Mouse (Mus musculus): ENCODE results near the gene Sept8. TPM values are rescaled to one million over a fixed set of nuclear protein-coding genes. Genes with fewer than 3 reads are reported as not detected.

Sept8 gene
- total and polyA plus RNA-seq, 2 experiments from 2014 or later: 19.1 to 55.3 TPM

GRCm38 (mm10) chr11:53505026-53505663 is 13.9 kb upstream of the Sept8 start:
- DNase-seq (ENCODE audit: low spot score) (peak; percentile 90), ATAC-seq (peak; percentile 91)
- no peaks in the 10 kb centered on the region for H3K36me3 ChIP-seq (ENCODE audit: insufficient read depth, low read length)
- 0 out of 2 replicates have a peak, but pooled peaks have one; percentile 8 for TF ChIP-seq CTCF (IDR thresholded peaks at IDR 0.05; ENCODE audit: low read depth)
- H3K9me3 ChIP-seq (ENCODE audit: low read length): no peaks in the 10 kb centered on the region
- H3K27me3 ChIP-seq (ENCODE audit: insufficient read depth, low read length): peaks cover 10% of the 10 kb centered on the region; the same call in 1 of the 2 replicates
- H3K4me2 ChIP-seq (ENCODE audit: low read depth, low read length): no peak overlapping the region
- peak overlapping the region; percentile 48; the same call in 1 of the 2 replicates for H3K27ac ChIP-seq
- no peak overlapping the region for H3K4me3 ChIP-seq (ENCODE audit: low read length)
- no peak overlapping the region for H3K9ac ChIP-seq (replicated peaks; ENCODE audit: low read length)
- 22% methylated on average over 5 of the region's 5 CpGs for WGBS
- no peaks in the 10 kb centered on the region; the same call in 1 of the 2 replicates for H3K4me1 ChIP-seq (ENCODE audit: insufficient read depth, low read length)

GRCm38 (mm10) chr11:53507098-53507805 is 11.8 kb upstream of the Sept8 start:
- WGBS: 69% methylated on average over 9 of the region's 9 CpGs
- Histone ChIP-seq H3K4me2 (ENCODE audit: low read depth, low read length) (no peak overlapping the region), H3K4me3 (ENCODE audit: low read length) (no peak overlapping the region), H3K27ac (no peak overlapping the region), H3K36me3 (ENCODE audit: insufficient read depth, low read length) (no peaks in the 10 kb centered on the region), H3K4me1 (ENCODE audit: insufficient read depth, low read length) (no peaks in the 10 kb centered on the region; the same call in 1 of the 2 replicates), H3K9ac (replicated peaks; ENCODE audit: low read length) (no peak overlapping the region), H3K9me3 (ENCODE audit: low read length) (no peaks in the 10 kb centered on the region), H3K27me3 (ENCODE audit: insufficient read depth, low read length) (no peaks in the 10 kb centered on the region)
- ATAC-seq (no peak), DNase-seq (ENCODE audit: low spot score) (no peak)
- no peak for TF ChIP-seq CTCF (IDR thresholded peaks at IDR 0.05; ENCODE audit: low read depth)

- H3K4me1 ChIP-seq (ENCODE audit: insufficient read depth, low read length): no peaks in the 10 kb centered on the region; the same call in 1 of the 2 replicates
- no peak overlapping the region for H3K27ac ChIP-seq
- H3K36me3 ChIP-seq (ENCODE audit: insufficient read depth, low read length): no peaks in the 10 kb centered on the region
- 41% methylated on average over 7 of the region's 7 CpGs for WGBS
- ATAC-seq (no peak), DNase-seq (ENCODE audit: low spot score) (no peak)
- no peak overlapping the region for H3K4me3 ChIP-seq (ENCODE audit: low read length)
- H3K9ac ChIP-seq (replicated peaks; ENCODE audit: low read length): no peak overlapping the region
- H3K4me2 ChIP-seq (ENCODE audit: low read depth, low read length): no peak overlapping the region
- H3K9me3 ChIP-seq (ENCODE audit: low read length): no peaks in the 10 kb centered on the region
- no peak for TF ChIP-seq CTCF (IDR thresholded peaks at IDR 0.05; ENCODE audit: low read depth)
- H3K27me3 ChIP-seq (ENCODE audit: insufficient read depth, low read length): no peaks in the 10 kb centered on the region
Measured at GRCm38 (mm10) chr11:53508152-53508551, 10.9 kb upstream of the Sept8 start.

GRCm38 (mm10) chr11:53508591-53508990 is 10.5 kb upstream of the Sept8 start:
- Histone ChIP-seq H3K27me3 (ENCODE audit: insufficient read depth, low read length) (no peaks in the 10 kb centered on the region), H3K9ac (replicated peaks; ENCODE audit: low read length) (no peak overlapping the region), H3K36me3 (ENCODE audit: insufficient read depth, low read length) (no peaks in the 10 kb centered on the region), H3K4me3 (ENCODE audit: low read length) (no peak overlapping the region), H3K9me3 (ENCODE audit: low read length) (no peaks in the 10 kb centered on the region), H3K4me1 (ENCODE audit: insufficient read depth, low read length) (no peaks in the 10 kb centered on the region; the same call in 1 of the 2 replicates), H3K27ac (no peak overlapping the region), H3K4me2 (ENCODE audit: low read depth, low read length) (no peak overlapping the region)
- no peak for DNase-seq (ENCODE audit: low spot score)
- no peak for ATAC-seq
- 63% methylated on average over 3 of the region's 3 CpGs for WGBS
- no peak for TF ChIP-seq CTCF (IDR thresholded peaks at IDR 0.05; ENCODE audit: low read depth)

- Histone ChIP-seq H3K4me3 (ENCODE audit: low read length) (no peak overlapping the region), H3K9me3 (ENCODE audit: low read length) (no peaks in the 10 kb centered on the region), H3K27ac (no peak overlapping the region), H3K36me3 (ENCODE audit: insufficient read depth, low read length) (no peaks in the 10 kb centered on the region), H3K27me3 (ENCODE audit: insufficient read depth, low read length) (no peaks in the 10 kb centered on the region), H3K9ac (replicated peaks; ENCODE audit: low read length) (no peak overlapping the region), H3K4me2 (ENCODE audit: low read depth, low read length) (no peak overlapping the region), H3K4me1 (ENCODE audit: insufficient read depth, low read length) (no peaks in the 10 kb centered on the region)
- TF ChIP-seq CTCF (IDR thresholded peaks at IDR 0.05; ENCODE audit: low read depth): no peak
- 37% methylated on average over 5 of the region's 5 CpGs for WGBS
- DNase-seq (ENCODE audit: low spot score) (no peak), ATAC-seq (no peak)
Measured at GRCm38 (mm10) chr11:53510351-53510750, 8.7 kb upstream of the Sept8 start.

- H3K4me3 ChIP-seq (ENCODE audit: low read length): no peak overlapping the region
- no peak for TF ChIP-seq CTCF (IDR thresholded peaks at IDR 0.05; ENCODE audit: low read depth)
- H3K27ac ChIP-seq: no peak overlapping the region
- DNase-seq (ENCODE audit: low spot score) (no peak), ATAC-seq (no peak)
- H3K4me2 ChIP-seq (ENCODE audit: low read depth, low read length): no peak overlapping the region
- 50% methylated on average over 8 of the region's 8 CpGs for WGBS
- no peaks in the 10 kb centered on the region for H3K9me3 ChIP-seq (ENCODE audit: low read length)
- H3K4me1 ChIP-seq (ENCODE audit: insufficient read depth, low read length): peaks cover 5% of the 10 kb centered on the region; the same call in 1 of the 2 replicates
- H3K9ac ChIP-seq (replicated peaks; ENCODE audit: low read length): no peak overlapping the region
- H3K27me3 ChIP-seq (ENCODE audit: insufficient read depth, low read length): no peaks in the 10 kb centered on the region
- H3K36me3 ChIP-seq (ENCODE audit: insufficient read depth, low read length): no peaks in the 10 kb centered on the region
Measured at GRCm38 (mm10) chr11:53516775-53517627, 2.1 kb upstream of the Sept8 start.

Measured in hindbrain, postnatal 0 days (tissue).